Comparison of ENCODE assay signal across 8 mouse cellular contexts in the genomic region with DNA sequence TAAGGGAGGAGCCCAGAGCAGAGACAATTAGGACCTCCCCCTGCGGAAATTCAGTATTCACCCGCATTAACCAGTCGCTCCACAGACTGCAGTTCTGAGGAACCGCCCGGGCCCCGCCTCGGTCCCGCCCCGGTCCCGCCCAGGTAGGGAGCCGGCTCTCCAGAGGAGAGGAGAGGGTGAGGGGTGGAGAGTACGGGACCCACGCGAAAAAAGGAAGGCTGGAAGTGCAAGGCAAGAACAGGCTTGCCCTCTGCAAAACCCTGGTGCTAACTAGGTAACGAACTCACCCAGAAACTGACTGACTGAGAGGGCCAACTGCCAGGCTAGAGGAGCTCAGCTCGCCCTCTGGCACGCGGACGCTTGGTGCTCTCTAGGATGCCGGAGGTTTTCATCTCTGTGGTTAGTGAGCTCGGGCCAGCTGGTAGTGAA. TPM values are rescaled to one million over a fixed set of nuclear protein-coding genes. Genes with fewer than 3 reads are reported as not detected.
A peak's percentile ranks its signal among the peaks of the same experiment; 100 is the strongest.
DNase-seq lines count a peak whose midpoint lies in the region; ATAC-seq and TF ChIP-seq lines count a peak whose summit lies in the region.

No protein-coding gene starts in this region.

- H3K4me3 ChIP-seq in bone marrow macrophage, adult 2 months (ENCODE audit: insufficient read depth, low read length), result peak overlapping the region; percentile 99
- H3K4me3 ChIP-seq in embryonic fibroblast, embryonic 13.5 days (ENCODE audit: insufficient read depth, low read length), result peak overlapping the region; percentile 77
- peak overlapping the region; percentile 65 for H3K4me3 ChIP-seq in heart, embryonic 10.5 days
- peak overlapping the region; percentile 60 for H3K4me3 ChIP-seq in kidney, embryonic 15.5 days (replicated peaks)

- peak; percentile 100 for ATAC-seq in kidney, embryonic 15.5 days (replicated peaks; ENCODE audit: low FRiP score)
- ATAC-seq in monocyte, adult 5-6 weeks (replicated peaks; ENCODE audit: insufficient number of reproducible peaks, low FRiP score, low TSS enrichment, poor library complexity, severe bottlenecking), result peak; percentile 92

- WGBS in heart, embryonic 10.5 days, result under 1% methylated on average over 21 of the region's 21 CpGs
- WGBS in kidney, embryonic 15.5 days, result under 1% methylated on average over 21 of the region's 21 CpGs

- no peak for TF ChIP-seq CTCF in bone marrow macrophage, adult 2 months (IDR thresholded peaks at IDR 0.05; ENCODE audit: low read depth, low read length)
- no peak for TF ChIP-seq CTCF in embryonic fibroblast, embryonic 13.5 days (IDR thresholded peaks at IDR 0.05; ENCODE audit: borderline replicate concordance, insufficient read depth, low read length)

- peak overlapping the region; percentile 78 for H3K27ac ChIP-seq in bone marrow macrophage, adult 2 months (ENCODE audit: insufficient read depth, low read depth, low read length)
- peak overlapping the region; percentile 78 for H3K27ac ChIP-seq in embryonic fibroblast, embryonic 13.5 days (ENCODE audit: insufficient read depth, low read length)
- H3K27ac ChIP-seq in heart, embryonic 10.5 days, result peak overlapping the region; percentile 86
- H3K27ac ChIP-seq in kidney, embryonic 15.5 days, result peak overlapping the region; percentile 88

- peak overlapping the region; percentile 66 for H3K4me2 ChIP-seq in kidney, embryonic 15.5 days

- no peak for TF ChIP-seq POLR2A in bone marrow macrophage, adult 2 months (IDR thresholded peaks at IDR 0.05; ENCODE audit: borderline replicate concordance, low read depth, low read length)
- TF ChIP-seq POLR2A in embryonic fibroblast, embryonic 13.5 days (IDR thresholded peaks at IDR 0.05; ENCODE audit: low read depth, low read length), result peak; percentile 87

- DNase-seq in A20 (ENCODE audit: low read depth, low spot score), result peak; percentile 95
- DNase-seq in heart, embryonic 10.5 days (ENCODE audit: low spot score), result peak; percentile 97
- DNase-seq in liver, result peak; percentile 90
- DNase-seq in spleen, postnatal 4 days (ENCODE audit: low spot score in 2 of 2), result peak; percentile 78 to 86

- peaks cover 3% of the 10 kb centered on the region; the same call in 1 of the 2 replicates for H3K4me1 ChIP-seq in bone marrow macrophage, adult 2 months (ENCODE audit: control insufficient read depth, insufficient read depth, low read length)
- H3K4me1 ChIP-seq in embryonic fibroblast, embryonic 13.5 days (ENCODE audit: control insufficient read depth, insufficient read depth, low read length), result no peaks in the 10 kb centered on the region; the same call in 1 of the 2 replicates
- H3K4me1 ChIP-seq in heart, embryonic 10.5 days, result 0 out of 2 replicates have a peak, but pooled peaks cover 3% of the 10 kb centered on the region
- 0 out of 2 replicates have a peak, but pooled peaks cover 4% of the 10 kb centered on the region for H3K4me1 ChIP-seq in kidney, embryonic 15.5 days

- no peaks in the 10 kb centered on the region for H3K27me3 ChIP-seq in heart, embryonic 10.5 days (ENCODE audit: insufficient read depth, poor library complexity, severe bottlenecking)
- no peaks in the 10 kb centered on the region for H3K27me3 ChIP-seq in kidney, embryonic 15.5 days

- H3K36me3 ChIP-seq in heart, embryonic 10.5 days, result no peaks in the 10 kb centered on the region
- H3K36me3 ChIP-seq in kidney, embryonic 15.5 days, result no peaks in the 10 kb centered on the region

- H3K9me3 ChIP-seq in heart, embryonic 10.5 days, result no peaks in the 10 kb centered on the region
- no peaks in the 10 kb centered on the region for H3K9me3 ChIP-seq in kidney, embryonic 15.5 days (replicated peaks)

- H3K9ac ChIP-seq in kidney, embryonic 15.5 days, result peak overlapping the region; percentile 52

RNA-seq across cellular contexts. Expression of gene Gm11273, which starts 5.0 kb away (rescaled TPM):
- polyA plus RNA-seq in bone marrow macrophage, adult 2 months (2012; ENCODE audit: insufficient read depth, insufficient read length, missing spikeins), result 5.1 and 18.9 TPM in 2 replicates
- polyA plus RNA-seq in embryonic fibroblast, embryonic 13.5 days (2011; ENCODE audit: insufficient read length, low read depth, missing spikeins), result 3.1 TPM in 1 of 2 replicates, not detected in the other
- 9.0 and 11.6 TPM in 2 replicates for polyA plus RNA-seq in heart, embryonic 10.5 days (2016; fragmentation: Nextera tagmentation; extraction: Ambion mirVana)
- 5.1 and 9.2 TPM in 2 replicates for polyA plus RNA-seq in kidney, embryonic 15.5 days (2015; fragmentation: Nextera tagmentation; extraction: Ambion mirVana)
- 2.5 to 3.8 TPM (median 2.7 TPM) in 3 replicates for total RNA-seq in monocyte, adult 5-6 weeks (2017)

RNA-seq across cellular contexts. Expression of gene AK157302, which starts 11.2 kb away (rescaled TPM):
- 0.34 TPM in 1 of 2 replicates, not detected in the other for polyA plus RNA-seq in bone marrow macrophage, adult 2 months (2012; ENCODE audit: insufficient read depth, insufficient read length, missing spikeins)
- 0.40 and 0.73 TPM in 2 replicates for polyA plus RNA-seq in embryonic fibroblast, embryonic 13.5 days (2011; ENCODE audit: insufficient read length, low read depth, missing spikeins)
- 0.21 and 0.53 TPM in 2 replicates for polyA plus RNA-seq in heart, embryonic 10.5 days (2016; fragmentation: Nextera tagmentation; extraction: Ambion mirVana)
- polyA plus RNA-seq in kidney, embryonic 15.5 days (2015; fragmentation: Nextera tagmentation; extraction: Ambion mirVana), result 0.10 and 0.42 TPM in 2 replicates
- total RNA-seq in monocyte, adult 5-6 weeks (2017), result 0.29 to 0.67 TPM (median 0.64 TPM) in 3 replicates

RNA-seq across cellular contexts. Expression of gene Zkscan8, which starts 24.7 kb away (rescaled TPM):
- 5.6 and 5.8 TPM in 2 replicates for polyA plus RNA-seq in bone marrow macrophage, adult 2 months (2012; ENCODE audit: insufficient read depth, insufficient read length, missing spikeins)
- polyA plus RNA-seq in embryonic fibroblast, embryonic 13.5 days (2011; ENCODE audit: insufficient read length, low read depth, missing spikeins), result 12.3 and 15.2 TPM in 2 replicates
- 5.3 and 7.3 TPM in 2 replicates for polyA plus RNA-seq in heart, embryonic 10.5 days (2016; fragmentation: Nextera tagmentation; extraction: Ambion mirVana)
- polyA plus RNA-seq in kidney, embryonic 15.5 days (2015; fragmentation: Nextera tagmentation; extraction: Ambion mirVana), result 6.4 and 6.7 TPM in 2 replicates
- total RNA-seq in monocyte, adult 5-6 weeks (2017), result 2.4 to 8.3 TPM (median 3.2 TPM) in 3 replicates

RNA-seq across cellular contexts. Expression of gene Gm10065, which starts 27.0 kb away (rescaled TPM):
- polyA plus RNA-seq in bone marrow macrophage, adult 2 months (2012; ENCODE audit: insufficient read depth, insufficient read length, missing spikeins), result not detected in 2 replicates
- not detected in 2 replicates for polyA plus RNA-seq in embryonic fibroblast, embryonic 13.5 days (2011; ENCODE audit: insufficient read length, low read depth, missing spikeins)
- not detected in 2 replicates for polyA plus RNA-seq in heart, embryonic 10.5 days (2016; fragmentation: Nextera tagmentation; extraction: Ambion mirVana)
- not detected in 2 replicates for polyA plus RNA-seq in kidney, embryonic 15.5 days (2015; fragmentation: Nextera tagmentation; extraction: Ambion mirVana)
- not detected in 3 replicates for total RNA-seq in monocyte, adult 5-6 weeks (2017)

RNA-seq across cellular contexts. Expression of gene Zkscan4, which starts 27.5 kb away (rescaled TPM):
- 1.5 and 2.6 TPM in 2 replicates for polyA plus RNA-seq in bone marrow macrophage, adult 2 months (2012; ENCODE audit: insufficient read depth, insufficient read length, missing spikeins)
- 0.58 and 1.0 TPM in 2 replicates for polyA plus RNA-seq in embryonic fibroblast, embryonic 13.5 days (2011; ENCODE audit: insufficient read length, low read depth, missing spikeins)
- polyA plus RNA-seq in heart, embryonic 10.5 days (2016; fragmentation: Nextera tagmentation; extraction: Ambion mirVana), result 2.0 and 2.1 TPM in 2 replicates
- polyA plus RNA-seq in kidney, embryonic 15.5 days (2015; fragmentation: Nextera tagmentation; extraction: Ambion mirVana), result 3.5 and 4.0 TPM in 2 replicates
- total RNA-seq in monocyte, adult 5-6 weeks (2017), result 1.6 TPM in 1 of 3 replicates, not detected in the others

Comparison
In these comparisons a context has a peak if more than half of its experiments do, and no peak if none do; other contexts are left out.
1. Peak in every context shown above with its lines: DNase-seq, ATAC-seq, H3K4me3 ChIP-seq and H3K27ac ChIP-seq.